Mouse (Mus musculus) bone marrow macrophage, adult 2 months (primary cell): ENCODE measurements around the gene Reep6. TPM values are rescaled to one million over a fixed set of nuclear protein-coding genes. Genes with fewer than 3 reads are reported as not detected.

Source experiments
- H3K27ac ChIP-seq: 2 replicates; pipeline ENCODE4 v1.5.1; 2012; ENCODE audit warnings: low read depth, low read length; ENCODE audit not compliant: insufficient read depth
- H3K4me1 ChIP-seq: 2 replicates; pipeline ENCODE4 v1.6.1; 2012; ENCODE audit warnings: low read length; ENCODE audit not compliant: control insufficient read depth, insufficient read depth
- H3K4me3 ChIP-seq: 2 replicates; pipeline ENCODE4 v1.5.1; 2012; ENCODE audit warnings: mild to moderate bottlenecking, low read length, moderate library complexity; ENCODE audit not compliant: insufficient read depth
- CTCF ChIP-seq: IDR thresholded peaks from 2 replicates; pipeline ENCODE4 v1.5.1; 2012; ENCODE audit warnings: low read depth, mild to moderate bottlenecking, low read length, moderate library complexity
- POLR2A ChIP-seq: IDR thresholded peaks from 2 replicates; pipeline ENCODE4 v1.6.1; 2012; ENCODE audit warnings: mild to moderate bottlenecking, low read depth, low read length, borderline replicate concordance
- polyA plus RNA-seq: library from polyadenylated mRNA; stranded (reverse); fragments of >200 nt; gene quantifications from 2 replicates; pipeline ENCODE4 v1.2.4, GENCODE M21; 2012; ENCODE audit not compliant: missing spikeins, insufficient read depth, insufficient read length

Reep6 gene
- polyA plus RNA-seq, 1 experiment = 1.5 TPM

- Histone ChIP-seq H3K4me1 (peaks cover 3% of the 10 kb centered on the region; the same call in 1 of the 2 replicates), H3K27ac (no peak overlapping the region), H3K4me3 (no peak overlapping the region)
- TF ChIP-seq CTCF = no peak
These were observed 19.2 kb downstream of the Reep6 start for GRCm38 (mm10) chr10:80348981-80349380.

GRCm38 (mm10) chr10:80350292-80350691 is 20.5 kb downstream of the Reep6 start:
- peak; percentile 71 for TF ChIP-seq CTCF
- TF ChIP-seq POLR2A = no peak
- Histone ChIP-seq H3K4me3 (no peak overlapping the region), H3K4me1 (no peaks in the 10 kb centered on the region), H3K27ac (no peak overlapping the region)

- Histone ChIP-seq H3K27ac (no peak overlapping the region), H3K4me3 (no peak overlapping the region), H3K4me1 (no peaks in the 10 kb centered on the region)
- TF ChIP-seq CTCF = no peak
- TF ChIP-seq POLR2A = no peak
These were observed 22.1 kb downstream of the Reep6 start for GRCm38 (mm10) chr10:80351896-80352295.

- Histone ChIP-seq H3K27ac (no peak overlapping the region), H3K4me1 (no peaks in the 10 kb centered on the region), H3K4me3 (no peak overlapping the region)
- TF ChIP-seq POLR2A (no peak), CTCF (no peak)
These were observed 23.0 kb downstream of the Reep6 start for GRCm38 (mm10) chr10:80352727-80353126.

- no peak overlapping the region for H3K4me3 ChIP-seq
- no peak overlapping the region for H3K27ac ChIP-seq
These were observed 25.7 kb downstream of the Reep6 start for GRCm38 (mm10) chr10:80355431-80355830.

DNA sequence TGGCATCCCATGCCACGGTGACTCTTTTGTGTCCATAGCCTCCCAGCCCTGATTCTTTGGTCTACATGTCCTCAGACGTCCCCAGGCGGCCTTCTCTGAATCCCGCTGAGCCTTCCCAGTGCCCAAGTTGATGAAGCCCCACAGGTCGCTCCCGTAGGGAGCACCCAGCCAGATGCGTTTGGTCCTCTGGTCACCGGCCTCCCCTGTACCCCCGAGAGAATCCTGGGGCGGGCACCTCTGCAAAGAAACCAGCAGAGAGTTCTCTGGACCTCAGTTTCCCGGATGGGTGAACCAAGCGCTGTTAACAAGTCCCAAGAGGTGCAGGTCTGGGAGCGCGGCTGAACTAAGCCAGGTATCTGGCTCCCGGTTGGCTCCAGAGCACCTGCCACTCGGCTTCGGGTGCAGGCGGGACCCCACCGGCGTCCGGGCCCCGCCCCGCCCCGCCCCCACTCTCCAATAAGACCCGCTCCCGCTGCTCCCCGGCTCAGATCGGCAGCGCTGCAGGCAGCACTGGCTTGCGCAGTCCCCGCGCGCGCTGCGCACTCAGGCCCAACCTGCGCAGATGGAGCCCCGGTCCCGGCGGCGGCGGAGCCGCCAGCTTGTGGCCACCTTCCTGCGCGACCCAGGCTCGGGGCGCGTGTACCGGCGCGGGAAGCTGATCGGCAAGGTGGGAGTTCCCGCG is 26.4 kb downstream of the Reep6 start, which contains the start of gene Plk5:
Gene Plk5, plus strand, starts transcription at position 459 of the 682 bp plus-strand sequence.
- TF ChIP-seq POLR2A = no peak
- no peak for TF ChIP-seq CTCF
- H3K4me3 ChIP-seq = no peak within 1 kb of the TSS
- H3K4me1 ChIP-seq = no peaks in the 10 kb centered on the region
- H3K27ac ChIP-seq = no peak within 1 kb of the TSS

More at GRCm38 (mm10) chr10:80355431-80355830, 25.7 kb downstream of the Reep6 start:
- no peaks in the 10 kb centered on the region for H3K4me1 ChIP-seq
- TF ChIP-seq CTCF = no peak
- no peak for TF ChIP-seq POLR2A

DNA sequence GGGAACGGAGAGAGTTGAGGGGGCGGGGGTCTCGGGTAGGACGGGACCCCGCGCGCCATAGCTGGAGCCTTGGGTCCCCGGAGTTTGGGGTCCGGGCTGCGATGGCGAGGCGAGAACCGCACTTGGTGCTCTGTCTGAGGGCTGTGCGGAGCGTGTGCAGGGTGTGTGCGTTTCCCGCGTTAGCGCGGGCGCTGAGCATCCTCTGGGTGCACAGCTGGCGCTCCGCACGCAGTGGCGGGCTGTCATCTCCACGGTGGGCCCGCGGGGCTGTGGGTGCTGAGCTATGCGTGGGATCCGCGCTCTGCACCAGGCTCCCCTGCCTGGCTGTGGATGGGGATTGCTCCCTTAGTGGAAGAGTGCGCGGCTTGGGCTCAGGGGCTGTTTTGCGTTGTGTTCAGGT is 27.0 kb downstream of the Reep6 start:
- Histone ChIP-seq H3K4me3 (no peak overlapping the region), H3K27ac (no peak overlapping the region), H3K4me1 (no peaks in the 10 kb centered on the region)
- no peak for TF ChIP-seq CTCF
- TF ChIP-seq POLR2A = no peak

GRCm38 (mm10) chr10:80357336-80357735 is 27.6 kb downstream of the Reep6 start:
- TF ChIP-seq POLR2A (no peak), CTCF (no peak)
- Histone ChIP-seq H3K4me3 (no peak overlapping the region), H3K4me1 (no peaks in the 10 kb centered on the region), H3K27ac (no peak overlapping the region)

DNA sequence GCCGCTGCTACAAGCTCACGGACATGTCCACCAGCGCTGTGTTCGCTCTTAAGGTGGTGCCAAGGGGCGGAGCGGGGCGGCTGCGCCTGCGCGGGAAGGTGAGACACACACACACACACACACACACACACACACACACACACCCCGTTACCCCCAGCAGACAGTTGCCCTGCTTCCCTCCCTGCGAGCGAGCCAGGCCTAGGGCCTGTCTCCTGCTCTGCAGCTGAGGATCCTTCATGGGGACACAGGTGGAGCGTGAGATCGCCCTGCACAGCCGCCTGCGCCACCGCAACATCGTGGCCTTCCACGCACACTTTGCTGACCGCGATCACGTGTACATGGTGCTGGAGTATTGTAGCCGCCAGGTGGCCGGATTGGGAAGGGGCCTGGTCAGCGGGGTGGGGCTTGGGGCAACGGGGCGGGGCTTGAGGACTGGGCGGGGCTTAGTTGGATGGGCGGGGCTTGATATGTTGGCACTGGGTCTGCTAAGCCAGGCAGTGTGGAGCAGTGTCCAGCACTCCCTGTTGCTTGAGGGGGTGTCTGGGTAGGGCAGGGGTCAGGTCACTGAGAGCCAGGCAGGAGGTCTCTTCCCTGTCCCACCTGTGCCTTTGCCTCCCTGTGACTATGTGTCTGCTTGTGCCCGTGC is 28.4 kb downstream of the Reep6 start:
- H3K27ac ChIP-seq = no peak overlapping the region
- H3K4me1 ChIP-seq = no peaks in the 10 kb centered on the region
- no peak for TF ChIP-seq CTCF
- TF ChIP-seq POLR2A = no peak
- H3K4me3 ChIP-seq = no peak overlapping the region

DNA sequence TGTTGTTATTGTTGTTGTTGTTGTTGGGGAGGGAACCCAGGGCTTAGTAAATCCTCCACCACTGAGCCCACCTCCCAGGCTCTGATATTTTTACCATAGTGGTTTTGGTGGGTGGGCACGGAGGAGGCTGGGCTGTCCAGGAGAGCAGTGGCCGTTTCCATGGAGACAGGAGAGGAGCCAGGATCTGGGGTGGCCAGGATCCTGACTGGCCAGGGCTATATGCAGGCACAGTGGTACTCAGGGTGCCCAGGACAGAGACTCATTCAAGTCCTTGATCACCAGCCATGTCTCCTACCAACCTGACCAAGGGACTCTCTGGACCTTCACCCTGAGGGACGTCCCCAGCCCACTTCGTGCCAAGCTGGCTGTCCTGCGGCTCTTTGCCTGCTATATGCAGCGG is 34.0 kb downstream of the Reep6 start:
- Histone ChIP-seq H3K4me1 (no peaks in the 10 kb centered on the region), H3K27ac (no peak overlapping the region), H3K4me3 (no peak overlapping the region)
- TF ChIP-seq POLR2A (no peak), CTCF (no peak)

DNA sequence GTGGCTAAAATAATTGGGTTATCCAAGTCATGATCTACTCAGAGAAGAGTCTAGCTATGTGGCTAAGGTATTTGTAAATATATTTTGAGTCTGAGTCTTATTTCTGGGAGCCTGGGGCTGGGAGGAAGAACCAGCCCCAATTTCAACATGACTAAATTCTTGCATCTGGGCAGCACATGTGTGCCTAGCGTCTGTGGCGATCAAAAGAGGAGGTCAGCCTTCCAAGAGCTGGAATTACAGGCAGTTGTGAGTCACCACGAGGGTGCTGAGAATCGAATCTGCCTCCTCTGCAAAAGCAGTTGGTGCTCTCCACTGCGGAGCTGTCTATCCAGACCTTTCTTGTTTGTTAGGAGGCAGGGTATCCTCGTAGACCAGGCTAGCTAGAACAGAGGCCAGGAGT is 36.0 kb downstream of the Reep6 start:
- TF ChIP-seq POLR2A = no peak
- no peak for TF ChIP-seq CTCF
- Histone ChIP-seq H3K4me3 (no peak overlapping the region), H3K4me1 (no peaks in the 10 kb centered on the region)

More for the DNA sequence above, 36.0 kb downstream of the Reep6 start:
- H3K27ac ChIP-seq = no peak overlapping the region
